Mouse (Mus musculus) liver, embryonic 12.5 days (tissue): ENCODE data around the gene Onecut1. TPM values are rescaled to one million over a fixed set of nuclear protein-coding genes. Genes with fewer than 3 reads are reported as not detected.

ENCODE experiments used
- ATAC-seq: fragments of 200-750 bp; cut with Nextera tagmentation; 2 replicates; pipeline ENCODE4 v1.8.0; 2017; ENCODE audit warnings: moderate number of reproducible peaks, mild to moderate bottlenecking, moderate library complexity
- H3K27ac ChIP-seq: fragments of 300-500 bp; sonication (generic); 2 replicates; pipeline ENCODE4 v1.5.1; 2016; ENCODE audit warnings: mild to moderate bottlenecking
- H3K27me3 ChIP-seq: fragments of 300-500 bp; sonication (generic); replicated peaks from 2 replicates; pipeline ENCODE4 v1.6.1; 2016; ENCODE audit warnings: mild to moderate bottlenecking, moderate library complexity
- H3K36me3 ChIP-seq: fragments of 300-500 bp; sonication (generic); 2 replicates; pipeline ENCODE4 v1.6.1; 2016; ENCODE audit warnings: mild to moderate bottlenecking, moderate library complexity
- H3K4me1 ChIP-seq: fragments of 300-500 bp; sonication (generic); 2 replicates; pipeline ENCODE4 v1.6.1; 2016
- H3K4me2 ChIP-seq: fragments of 300-500 bp; sonication (generic); 2 replicates; pipeline ENCODE4 v1.6.1; 2016; ENCODE audit warnings: mild to moderate bottlenecking, moderate library complexity
- H3K4me3 ChIP-seq: fragments of 300-500 bp; sonication (generic); 2 replicates; pipeline ENCODE4 v1.5.1; 2016; ENCODE audit warnings: mild to moderate bottlenecking, moderate library complexity
- H3K9ac ChIP-seq: fragments of 300-500 bp; sonication (generic); 2 replicates; pipeline ENCODE4 v1.6.1; 2016; ENCODE audit warnings: mild to moderate bottlenecking, moderate library complexity
- H3K9me3 ChIP-seq: fragments of 300-500 bp; sonication (generic); replicated peaks from 2 replicates; pipeline ENCODE4 v1.6.1; 2016; ENCODE audit warnings: mild to moderate bottlenecking, moderate library complexity
- WGBS: fragments of 180-500 bp; shearing (Covaris S2); methylation state at CpG from one replicate; pipeline ENCODE4 v1.1.7; 2016; ENCODE audit not compliant: insufficient replicate concordance; 5-methylcytosine and 5-hydroxymethylcytosine counted together
- polyA plus RNA-seq: library from polyadenylated mRNA; unstranded; fragments of >200 nt; fragmentation: Nextera tagmentation; extraction: Ambion mirVana; gene quantifications from 2 replicates; pipeline ENCODE4 v1.2.1, GENCODE M21; 2016

Onecut1 gene
- polyA plus RNA-seq = 2.1 and 2.6 TPM in 2 replicates

DNA sequence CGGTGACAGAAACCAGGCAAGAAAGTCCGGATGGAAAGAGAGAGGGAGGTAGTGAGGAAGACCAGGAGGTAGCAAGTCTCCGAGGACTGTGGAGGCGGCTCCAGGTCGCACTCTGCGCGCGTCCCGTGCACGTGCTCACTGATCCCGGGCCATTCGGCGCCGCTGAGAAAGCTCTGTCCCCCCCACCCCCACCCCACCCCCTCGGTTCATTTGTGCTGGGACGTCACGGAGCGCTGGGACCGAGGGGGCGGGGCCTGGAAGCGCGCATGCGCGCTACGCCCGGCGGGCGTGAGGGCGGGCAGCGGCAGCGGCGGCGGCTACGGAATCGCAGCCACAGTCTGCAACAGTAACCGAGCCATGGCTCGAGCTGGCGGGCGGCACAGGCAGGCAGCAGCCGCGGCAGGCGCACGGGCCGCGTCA, at the start of gene Onecut1:
TSS of gene Onecut1 (plus strand) at position 361 of the 420 bp plus-strand sequence.
- H3K27ac ChIP-seq = 0 out of 2 replicates have a peak within 1 kb of the TSS, but pooled peaks have one; percentile 36

GRCm38 (mm10) chr9:74819736-74820511, 41.8 kb upstream of the Onecut1 start:
- no peaks in the 10 kb centered on the region for H3K9me3 ChIP-seq
- H3K27ac ChIP-seq = no peak overlapping the region
- H3K9ac ChIP-seq = no peak overlapping the region
- H3K4me3 ChIP-seq = no peak overlapping the region
- H3K4me2 ChIP-seq = no peak overlapping the region
- H3K36me3 ChIP-seq = no peaks in the 10 kb centered on the region
- no peak for ATAC-seq
- no peaks in the 10 kb centered on the region for H3K27me3 ChIP-seq
- WGBS = 58% methylated on average over 19 of the region's 19 CpGs
- H3K4me1 ChIP-seq = no peaks in the 10 kb centered on the region

More for the DNA sequence above, at the start of gene Onecut1:
- Histone ChIP-seq H3K36me3 (no peaks in the 10 kb centered on the region), H3K4me3 (peak within 1 kb of the TSS; percentile 48), H3K27me3 (peaks cover 100% of the 10 kb centered on the region), H3K9ac (peak within 1 kb of the TSS; percentile 48), H3K4me2 (peak within 1 kb of the TSS; percentile 68), H3K4me1 (peaks cover 5% of the 10 kb centered on the region; the same call in 1 of the 2 replicates), H3K9me3 (no peaks in the 10 kb centered on the region)
- ATAC-seq = peak; percentile 34; the same call in 1 of the 2 replicates
- under 1% methylated on average over 44 of the region's 45 CpGs for WGBS

- H3K27ac ChIP-seq = no peak overlapping the region
- 43% methylated on average over 2 of the region's 2 CpGs for WGBS
Observed at GRCm38 (mm10) chr9:74825102-74825501, 36.6 kb upstream of the Onecut1 start.

GRCm38 (mm10) chr9:74829206-74829605, 32.5 kb upstream of the Onecut1 start:
- H3K4me1 ChIP-seq = no peaks in the 10 kb centered on the region
- H3K27me3 ChIP-seq = no peaks in the 10 kb centered on the region
- H3K4me2 ChIP-seq = no peak overlapping the region
- H3K9ac ChIP-seq = no peak overlapping the region
- H3K27ac ChIP-seq = no peak overlapping the region
- H3K4me3 ChIP-seq = no peak overlapping the region
- no peak for ATAC-seq
- 43% methylated on average over 3 of the region's 3 CpGs for WGBS
- H3K36me3 ChIP-seq = no peaks in the 10 kb centered on the region
- H3K9me3 ChIP-seq = no peaks in the 10 kb centered on the region

More at GRCm38 (mm10) chr9:74825102-74825501, 36.6 kb upstream of the Onecut1 start:
- Histone ChIP-seq H3K9me3 (no peaks in the 10 kb centered on the region), H3K4me1 (no peaks in the 10 kb centered on the region), H3K27me3 (no peaks in the 10 kb centered on the region), H3K4me2 (no peak overlapping the region), H3K4me3 (no peak overlapping the region), H3K36me3 (no peaks in the 10 kb centered on the region), H3K9ac (no peak overlapping the region)
- ATAC-seq = no peak

GRCm38 (mm10) chr9:74842890-74843289, 18.8 kb upstream of the Onecut1 start:
- no peak overlapping the region for H3K27ac ChIP-seq
- 55% methylated on average over 4 of the region's 4 CpGs for WGBS
- H3K9ac ChIP-seq = no peak overlapping the region
- no peaks in the 10 kb centered on the region for H3K4me1 ChIP-seq
- peaks cover 26% of the 10 kb centered on the region for H3K27me3 ChIP-seq
- ATAC-seq = no peak
- 0 out of 2 replicates have a peak, but pooled peaks cover 8% of the 10 kb centered on the region for H3K9me3 ChIP-seq
- no peak overlapping the region for H3K4me3 ChIP-seq
- H3K4me2 ChIP-seq = no peak overlapping the region
- no peaks in the 10 kb centered on the region for H3K36me3 ChIP-seq

GRCm38 (mm10) chr9:74846867-74847830, 14.6 kb upstream of the Onecut1 start:
- no peaks in the 10 kb centered on the region for H3K4me1 ChIP-seq
- peaks cover 69% of the 10 kb centered on the region for H3K27me3 ChIP-seq
- no peak overlapping the region for H3K9ac ChIP-seq
- H3K4me2 ChIP-seq = 0 out of 2 replicates have a peak overlapping the region, but pooled peaks have one; percentile 28
- no peaks in the 10 kb centered on the region for H3K36me3 ChIP-seq
- WGBS = 3% methylated on average over 33 of the region's 33 CpGs
- H3K27ac ChIP-seq = no peak overlapping the region
- H3K4me3 ChIP-seq = no peak overlapping the region
- no peak for ATAC-seq
- H3K9me3 ChIP-seq = 0 out of 2 replicates have a peak, but pooled peaks cover 8% of the 10 kb centered on the region

GRCm38 (mm10) chr9:74848411-74849194, 13.1 kb upstream of the Onecut1 start:
- WGBS = 2% methylated on average over 46 of the region's 46 CpGs

DNA sequence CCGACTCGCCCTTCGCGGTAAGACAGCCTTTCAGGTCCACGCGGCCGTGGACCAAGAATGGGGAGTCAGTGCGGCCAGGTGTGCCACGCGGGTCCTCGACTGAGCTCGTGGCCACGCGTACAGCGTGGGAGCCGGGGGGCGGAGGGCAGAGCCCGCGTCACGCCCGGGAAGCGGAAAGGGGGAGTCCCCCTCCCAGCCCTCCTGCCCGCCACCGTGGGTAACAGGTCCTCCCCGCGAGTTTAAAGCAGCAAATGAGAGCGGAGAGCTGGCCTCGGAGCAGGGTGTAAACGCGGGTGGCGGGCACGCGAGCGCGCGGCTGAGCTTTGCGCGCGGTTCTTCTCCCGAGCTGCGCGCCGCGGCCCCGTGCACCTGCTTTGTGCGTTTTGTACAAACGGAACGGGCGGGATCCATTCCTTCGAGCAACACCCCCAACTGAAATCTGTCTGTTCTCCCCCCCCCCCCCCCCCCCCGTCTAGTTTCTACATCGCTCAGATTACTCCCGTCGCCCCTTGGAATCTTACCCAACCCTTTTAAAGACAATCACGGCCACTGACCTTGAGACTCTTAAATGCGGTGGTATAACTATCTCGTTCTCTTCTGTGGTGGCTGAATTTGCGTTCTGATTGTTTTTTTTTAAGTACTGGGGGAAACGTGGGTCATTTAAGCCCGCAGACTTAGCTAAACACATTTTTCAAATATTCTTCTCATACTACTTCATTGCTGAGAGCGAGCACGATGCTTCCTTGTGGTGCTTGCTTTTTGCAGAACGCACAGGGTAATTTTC, 12.3 kb upstream of the Onecut1 start:
- no peaks in the 10 kb centered on the region for H3K4me1 ChIP-seq
- no peak; the same call in 1 of the 2 replicates for ATAC-seq
- peaks cover 91% of the 10 kb centered on the region for H3K27me3 ChIP-seq
- H3K9me3 ChIP-seq = no peaks in the 10 kb centered on the region
- H3K4me3 ChIP-seq = peak overlapping the region; percentile 39
- H3K36me3 ChIP-seq = no peaks in the 10 kb centered on the region
- 2% methylated on average over 63 of the region's 63 CpGs for WGBS
- H3K9ac ChIP-seq = 0 out of 2 replicates have a peak overlapping the region, but pooled peaks have one; percentile 8
- peak overlapping the region; percentile 50 for H3K4me2 ChIP-seq
- H3K27ac ChIP-seq = 0 out of 2 replicates have a peak overlapping the region, but pooled peaks have one; percentile 31

More at GRCm38 (mm10) chr9:74848411-74849194, 13.1 kb upstream of the Onecut1 start:
- Histone ChIP-seq H3K4me3 (peak overlapping the region; percentile 39), H3K36me3 (no peaks in the 10 kb centered on the region), H3K9me3 (no peaks in the 10 kb centered on the region), H3K4me2 (peak overlapping the region; percentile 50), H3K27me3 (peaks cover 84% of the 10 kb centered on the region), H3K27ac (peak overlapping the region; percentile 31), H3K9ac (peak overlapping the region; percentile 8; the same call in 1 of the 2 replicates), H3K4me1 (no peaks in the 10 kb centered on the region)
- ATAC-seq = no peak

GRCm38 (mm10) chr9:74849979-74850780, 11.5 kb upstream of the Onecut1 start:
- Histone ChIP-seq H3K9me3 (no peaks in the 10 kb centered on the region), H3K4me1 (no peaks in the 10 kb centered on the region), H3K9ac (no peak overlapping the region), H3K36me3 (no peaks in the 10 kb centered on the region), H3K27me3 (peaks cover 99% of the 10 kb centered on the region), H3K27ac (no peak overlapping the region), H3K4me2 (peak overlapping the region; percentile 50; the same call in 1 of the 2 replicates), H3K4me3 (no peak overlapping the region)
- no peak for ATAC-seq
- 10% methylated on average over 12 of the region's 12 CpGs for WGBS

DNA sequence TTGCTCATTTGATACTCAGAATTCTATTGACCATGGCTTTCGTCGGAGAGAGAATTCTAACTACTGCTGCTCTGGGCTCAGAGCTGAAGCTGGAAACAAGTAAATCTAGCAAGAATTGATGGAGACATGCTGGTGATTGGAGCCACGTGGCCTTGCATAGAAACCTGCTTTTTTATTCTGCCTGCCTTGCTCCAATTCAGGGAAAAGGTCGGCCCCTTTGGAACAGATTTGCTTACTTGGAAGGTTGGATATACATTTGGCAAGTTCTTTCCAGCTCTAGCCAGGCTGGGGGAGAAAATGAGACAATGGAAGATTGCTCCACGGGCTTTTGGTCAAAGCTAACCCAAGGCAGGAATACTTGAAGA, 11.0 kb upstream of the Onecut1 start:
- Histone ChIP-seq H3K4me2 (no peak overlapping the region), H3K9ac (no peak overlapping the region), H3K4me3 (no peak overlapping the region), H3K36me3 (no peaks in the 10 kb centered on the region), H3K27ac (no peak overlapping the region), H3K4me1 (no peaks in the 10 kb centered on the region), H3K27me3 (peaks cover 100% of the 10 kb centered on the region), H3K9me3 (no peaks in the 10 kb centered on the region)
- 5% methylated on average over 5 of the region's 5 CpGs for WGBS
- ATAC-seq = no peak
